Mouse (Mus musculus) E14TG2a.4 (cell line): ENCODE data around the gene 4930455H04Rik.

Source experiments
- H3K27me3 ChIP-seq: 2 replicates; pipeline ENCODE4 v1.6.1; 2014; ENCODE audit warnings: low read length, control low read depth; ENCODE audit not compliant: insufficient read depth
- H3K36me3 ChIP-seq: 2 replicates; pipeline ENCODE4 v1.6.1; 2014; ENCODE audit warnings: low read length, control low read depth; ENCODE audit not compliant: insufficient read depth
- H3K4me1 ChIP-seq: replicated peaks from 2 replicates; pipeline ENCODE4 v1.6.1; 2014; ENCODE audit warnings: low read depth, low read length, control low read depth
- H3K4me3 ChIP-seq: replicated peaks from 2 replicates; pipeline ENCODE4 v1.5.1; 2014; ENCODE audit warnings: mild to moderate bottlenecking, low read length
- H3K9me3 ChIP-seq: 2 replicates; pipeline ENCODE4 v1.6.1; 2014; ENCODE audit warnings: low read length, control low read depth
- CTCF ChIP-seq: conservative IDR thresholded peaks from 2 replicates; pipeline ENCODE4 v1.5.1; 2014; ENCODE audit warnings: low read length
- NANOG ChIP-seq: IDR thresholded peaks from 2 replicates; pipeline ENCODE4 v1.6.1; 2014; ENCODE audit warnings: borderline replicate concordance, low read length, mixed read lengths
- POU5F1 ChIP-seq: IDR thresholded peaks from 2 replicates; pipeline ENCODE4 v1.6.1; 2014; ENCODE audit warnings: low read length, borderline replicate concordance

4930455H04Rik gene

DNA sequence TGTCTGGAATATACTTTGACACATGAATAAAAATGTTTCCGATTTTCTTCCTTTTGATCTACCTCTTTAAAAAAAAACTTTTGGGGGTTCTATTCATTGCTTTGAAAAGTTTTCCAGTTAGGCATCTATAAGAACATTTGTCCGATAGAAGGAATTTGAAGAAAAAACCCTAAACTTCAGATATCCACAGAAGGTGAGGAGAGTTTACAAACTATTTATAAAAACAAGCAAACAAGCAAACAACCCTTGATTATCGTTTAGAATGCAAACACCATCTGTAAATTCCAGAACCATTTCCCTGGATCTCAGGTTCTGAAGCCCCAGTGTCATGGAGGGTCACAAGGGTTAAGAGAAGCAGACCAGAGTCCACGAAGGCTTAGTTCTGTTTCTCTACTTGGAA is at the start of gene 4930455H04Rik:
4930455H04Rik (plus strand) TSS at position 301 of the 400 bp plus-strand sequence.
- no peak for TF ChIP-seq POU5F1
- no peak for TF ChIP-seq CTCF
- no peak for TF ChIP-seq NANOG
- Histone ChIP-seq H3K4me1 (peaks cover 4% of the 10 kb centered on the region; the same call in 1 of the 2 replicates), H3K27me3 (peaks cover 14% of the 10 kb centered on the region), H3K4me3 (peak within 1 kb of the TSS; percentile 58), H3K36me3 (no peaks in the 10 kb centered on the region), H3K9me3 (no peaks in the 10 kb centered on the region)

- H3K4me3 ChIP-seq: no peak overlapping the region
- H3K4me1 ChIP-seq: no peaks in the 10 kb centered on the region
- H3K36me3 ChIP-seq: no peaks in the 10 kb centered on the region
- no peaks in the 10 kb centered on the region for H3K9me3 ChIP-seq
- TF ChIP-seq NANOG: no peak
- no peak for TF ChIP-seq CTCF
- no peak for TF ChIP-seq POU5F1
- H3K27me3 ChIP-seq: no peaks in the 10 kb centered on the region
Observed at GRCm38 (mm10) chr3:116921535-116921934, 46.5 kb upstream of the 4930455H04Rik start.

GRCm38 (mm10) chr3:116923042-116923441 is 45.0 kb upstream of the 4930455H04Rik start:
- Histone ChIP-seq H3K4me3 (no peak overlapping the region), H3K36me3 (no peaks in the 10 kb centered on the region), H3K9me3 (no peaks in the 10 kb centered on the region), H3K27me3 (no peaks in the 10 kb centered on the region), H3K4me1 (no peaks in the 10 kb centered on the region)
- TF ChIP-seq POU5F1 (no peak), NANOG (no peak), CTCF (no peak)

DNA sequence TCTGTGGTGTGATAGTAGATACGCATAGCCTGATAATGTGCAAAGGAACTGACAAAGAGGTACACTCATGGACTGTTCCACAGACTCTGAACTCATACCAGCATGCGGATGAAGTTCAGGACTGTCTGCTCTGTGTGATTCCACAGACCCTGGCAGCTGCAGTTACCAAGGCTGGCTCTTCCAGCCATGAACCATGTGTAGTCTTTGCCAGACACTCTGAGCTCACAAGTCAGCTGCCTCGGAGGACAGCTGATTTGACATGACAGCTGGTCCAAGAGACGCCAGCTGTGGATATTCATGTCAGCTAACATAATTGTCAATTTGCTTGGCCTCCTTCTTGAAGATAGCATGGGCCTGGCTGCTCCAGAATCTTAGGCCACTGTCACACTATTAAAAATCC is 39.1 kb upstream of the 4930455H04Rik start:
- no peak for TF ChIP-seq CTCF
- no peak for TF ChIP-seq POU5F1
- TF ChIP-seq NANOG: no peak
- H3K36me3 ChIP-seq: no peaks in the 10 kb centered on the region
- H3K4me3 ChIP-seq: no peak overlapping the region
- H3K27me3 ChIP-seq: no peaks in the 10 kb centered on the region
- no peaks in the 10 kb centered on the region; the same call in 1 of the 2 replicates for H3K9me3 ChIP-seq
- H3K4me1 ChIP-seq: no peaks in the 10 kb centered on the region

DNA sequence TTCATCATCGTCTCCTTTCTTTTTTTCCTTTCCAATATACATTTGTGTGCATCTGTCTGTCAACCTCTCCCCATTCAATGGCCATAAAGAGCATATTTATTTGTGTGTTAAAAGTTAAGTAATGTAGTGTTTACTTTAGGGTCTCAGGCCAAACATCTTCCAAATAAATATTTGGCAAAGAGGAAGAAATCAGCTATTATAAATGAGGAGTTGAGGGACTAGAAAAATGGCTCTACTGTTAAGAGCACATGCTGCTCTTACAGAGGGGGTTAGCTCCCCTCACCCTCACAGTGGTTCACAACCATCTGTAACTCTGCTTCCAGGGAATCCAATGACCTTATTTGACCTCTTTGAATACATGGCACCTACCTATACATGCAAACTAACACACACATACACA is 34.9 kb upstream of the 4930455H04Rik start:
- Histone ChIP-seq H3K9me3 (peaks cover 2% of the 10 kb centered on the region; the same call in 1 of the 2 replicates), H3K4me1 (no peaks in the 10 kb centered on the region), H3K4me3 (no peak overlapping the region), H3K27me3 (no peaks in the 10 kb centered on the region), H3K36me3 (no peaks in the 10 kb centered on the region)
- no peak for TF ChIP-seq POU5F1

DNA sequence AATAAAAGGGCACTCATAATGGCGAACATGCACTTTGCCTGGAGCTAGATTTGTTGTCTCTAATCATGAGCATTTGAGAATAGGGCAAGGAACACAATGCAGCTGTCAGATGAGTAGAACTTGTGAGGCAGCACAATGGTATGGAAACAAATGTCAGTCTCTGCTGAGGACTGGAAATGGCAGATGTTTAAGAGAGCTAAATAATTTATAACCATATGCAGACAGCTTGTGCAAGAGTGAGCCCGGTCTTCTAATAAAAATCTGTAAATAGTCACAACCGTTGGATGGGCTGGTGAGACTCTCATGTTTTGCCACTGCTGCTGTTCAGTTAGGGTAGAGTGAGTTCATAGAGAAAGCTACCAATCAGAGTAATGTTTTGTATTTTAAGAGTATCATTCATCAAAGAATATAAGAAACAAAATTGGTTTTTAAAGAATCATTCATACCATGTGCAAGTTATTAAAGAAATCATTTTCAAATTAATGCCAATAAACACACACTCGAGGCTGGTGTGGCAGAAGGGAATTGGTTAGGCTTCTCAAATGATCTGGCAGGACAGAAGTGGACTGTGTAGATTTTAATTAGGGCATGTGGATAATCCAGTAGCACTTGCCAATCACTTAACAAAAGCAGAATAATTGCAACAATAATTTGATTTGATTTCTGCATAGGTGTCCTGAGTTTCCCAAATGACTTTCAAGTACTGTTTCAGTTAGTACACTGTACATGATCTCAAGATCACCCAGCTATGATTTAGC is 31.0 kb upstream of the 4930455H04Rik start:
- H3K4me3 ChIP-seq: no peak overlapping the region
- no peaks in the 10 kb centered on the region for H3K4me1 ChIP-seq
- H3K9me3 ChIP-seq: peaks cover 6% of the 10 kb centered on the region; the same call in 1 of the 2 replicates
- H3K27me3 ChIP-seq: no peaks in the 10 kb centered on the region
- H3K36me3 ChIP-seq: no peaks in the 10 kb centered on the region
- TF ChIP-seq POU5F1: no peak
- no peak for TF ChIP-seq CTCF
- no peak for TF ChIP-seq NANOG

DNA sequence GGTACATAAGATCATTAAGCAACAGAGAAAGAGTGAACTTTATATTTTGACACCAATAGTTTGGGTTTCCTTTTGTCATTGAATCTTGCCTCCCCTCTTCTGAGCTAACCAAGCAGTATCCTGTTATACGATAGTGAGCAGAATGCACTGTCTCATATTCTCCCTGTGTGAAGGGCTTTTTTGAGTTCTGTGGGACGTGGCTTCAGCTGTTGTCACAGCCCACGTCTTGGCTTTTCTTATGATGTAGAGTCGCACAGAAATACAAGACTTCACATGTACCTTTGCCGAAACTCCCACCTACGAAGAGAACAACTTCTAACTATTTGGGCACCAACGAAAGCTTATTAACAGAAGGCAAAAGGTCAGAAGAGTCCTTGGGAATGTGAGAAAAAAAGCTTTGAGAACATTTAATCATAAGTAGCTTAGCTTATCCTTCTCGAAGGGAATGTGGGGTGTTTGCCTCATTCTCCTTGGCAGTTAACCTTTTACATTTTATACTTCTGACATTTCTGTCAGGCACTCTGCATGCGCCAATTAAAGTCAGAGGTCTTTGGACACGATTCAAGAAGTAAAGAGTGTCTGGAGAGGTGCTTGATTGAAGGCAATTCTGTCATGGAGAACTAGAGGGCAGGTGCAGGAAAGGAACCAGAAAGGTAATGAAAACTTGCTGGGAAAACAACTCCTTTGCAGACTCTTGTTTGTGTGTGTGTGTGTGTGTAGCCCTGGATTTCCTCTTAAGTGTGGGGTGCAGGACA is 27.1 kb upstream of the 4930455H04Rik start:
- no peaks in the 10 kb centered on the region for H3K27me3 ChIP-seq
- H3K4me1 ChIP-seq: no peaks in the 10 kb centered on the region
- TF ChIP-seq CTCF: no peak
- no peak for TF ChIP-seq POU5F1
- no peak for TF ChIP-seq NANOG
- peaks cover 6% of the 10 kb centered on the region; the same call in 1 of the 2 replicates for H3K9me3 ChIP-seq
- H3K36me3 ChIP-seq: no peaks in the 10 kb centered on the region
- no peak overlapping the region for H3K4me3 ChIP-seq

- no peak overlapping the region for H3K4me3 ChIP-seq
- peaks cover 6% of the 10 kb centered on the region; the same call in 1 of the 2 replicates for H3K9me3 ChIP-seq
- H3K36me3 ChIP-seq: no peaks in the 10 kb centered on the region
- no peaks in the 10 kb centered on the region for H3K4me1 ChIP-seq
- no peaks in the 10 kb centered on the region for H3K27me3 ChIP-seq
- TF ChIP-seq POU5F1 (no peak), NANOG (no peak), CTCF (no peak)
Observed at GRCm38 (mm10) chr3:116941559-116942117, 26.4 kb upstream of the 4930455H04Rik start.
